18 mouse cellular contexts compared by ENCODE assay signal in genomic region chr2:166523156-166523890, GRCm38 (mm10).
DNase-seq lines count a peak whose midpoint lies in the region; ATAC-seq and TF ChIP-seq lines count a peak whose summit lies in the region.
"Had no signal": no experiment of that assay in that cellular context is flagged by ENCODE, and none has a peak within 500 bp of the region (broad histone marks: within the 10 kb centered on the region; RNA-seq: fewer than 3 reads in every experiment).

No protein-coding gene starts in this region.

- H3K27ac ChIP-seq in heart, adult 2 months: no peak overlapping the region
- H3K27ac ChIP-seq in hindbrain, embryonic 13.5 days: peak overlapping the region; percentile 66
- H3K27ac ChIP-seq in hindbrain, embryonic 12.5 days: no peak overlapping the region
- peak overlapping the region; percentile 59 for H3K27ac ChIP-seq in midbrain, postnatal 0 days (ENCODE audit: low read depth, low read length)
- H3K27ac ChIP-seq: forebrain, embryonic 13.5 days; limb, embryonic 13.5 days had no signal

- H3K79me2 ChIP-seq in heart, adult 2 months (replicated peaks; ENCODE audit: control insufficient read depth, insufficient read depth, low read length): no peaks in the 10 kb centered on the region

- H3K36me3 ChIP-seq in heart, adult 2 months (ENCODE audit: control insufficient read depth, insufficient read depth, low read length): no peaks in the 10 kb centered on the region
- H3K36me3 ChIP-seq in hindbrain, embryonic 13.5 days: no peaks in the 10 kb centered on the region
- no peaks in the 10 kb centered on the region for H3K36me3 ChIP-seq in hindbrain, embryonic 12.5 days
- no peaks in the 10 kb centered on the region for H3K36me3 ChIP-seq in midbrain, postnatal 0 days (ENCODE audit: insufficient read depth, low read length)
- H3K36me3 ChIP-seq: limb, embryonic 13.5 days had no signal

- intact Hi-C loops in heart, adult 2 months (cut with DNase I): no loop called here
- intact Hi-C loops in heart, postnatal 14 days (cut with DNase I): no loop called here

- no peak for TF ChIP-seq POLR2A in heart, adult 2 months (IDR thresholded peaks at IDR 0.05; ENCODE audit: insufficient read depth, low read depth, low read length)

- no peak overlapping the region for H3K4me3 ChIP-seq in heart, adult 2 months
- H3K4me3 ChIP-seq in hindbrain, embryonic 13.5 days: no peak overlapping the region
- no peak overlapping the region for H3K4me3 ChIP-seq in hindbrain, embryonic 12.5 days
- no peak overlapping the region for H3K4me3 ChIP-seq in midbrain, postnatal 0 days (ENCODE audit: low read depth, low read length)
- H3K4me3 ChIP-seq: forebrain, embryonic 13.5 days; limb, embryonic 13.5 days had no signal

- H3K9me3 ChIP-seq in hindbrain, embryonic 13.5 days: no peaks in the 10 kb centered on the region
- no peaks in the 10 kb centered on the region for H3K9me3 ChIP-seq in hindbrain, embryonic 12.5 days (replicated peaks)
- H3K9me3 ChIP-seq in midbrain, postnatal 0 days (ENCODE audit: low read length): no peaks in the 10 kb centered on the region
- H3K9me3 ChIP-seq: forebrain, embryonic 13.5 days; limb, embryonic 13.5 days had no signal

- no peak for TF ChIP-seq EP300 in heart, adult 2 months (IDR thresholded peaks at IDR 0.05; ENCODE audit: insufficient read depth, low read depth, low read length)

- no peak for DNase-seq in heart, adult 2 months
- no peak for DNase-seq in heart, postnatal 14 days
- DNase-seq in ZHBTc4 (ENCODE audit: low read depth, low spot score): peak; percentile 74
- no peak for DNase-seq in midbrain, postnatal 0 days (ENCODE audit: low spot score)
- DNase-seq in gastrocnemius, postnatal 10 days: no peak
- DNase-seq: adrenal gland, postnatal 25 days; cerebellum, postnatal 25 days; kidney, adult 2 months; kidney, postnatal 36 days; layer of hippocampus, postnatal 36 days; lung, adult 18-20 months; right cerebral cortex, postnatal 25 days; thymus, postnatal 14 days had no signal

- no peak for TF ChIP-seq CTCF in heart, adult 2 months (IDR thresholded peaks at IDR 0.05)
- TF ChIP-seq CTCF in midbrain, postnatal 0 days (IDR thresholded peaks at IDR 0.05): no peak

- ATAC-seq in hindbrain, embryonic 13.5 days (ENCODE audit: low FRiP score): no peak
- no peak for ATAC-seq in hindbrain, embryonic 12.5 days (ENCODE audit: low FRiP score)
- ATAC-seq in midbrain, postnatal 0 days (ENCODE audit: low FRiP score): no peak
- no peak for ATAC-seq in granulocyte monocyte progenitor cell, adult 5-6 weeks (replicated peaks; ENCODE audit: poor library complexity, severe bottlenecking)
- ATAC-seq: forebrain, embryonic 13.5 days had no signal

- WGBS in heart, adult 2 months: 85% methylated on average over 10 of the region's 10 CpGs
- WGBS in hindbrain, embryonic 13.5 days: 75% methylated on average over 10 of the region's 10 CpGs
- WGBS in hindbrain, embryonic 12.5 days: 72% methylated on average over 10 of the region's 10 CpGs
- WGBS in midbrain, postnatal 0 days: 71% methylated on average over 10 of the region's 10 CpGs

- H3K4me2 ChIP-seq in hindbrain, embryonic 13.5 days: no peak overlapping the region
- H3K4me2 ChIP-seq in hindbrain, embryonic 12.5 days (replicated peaks): no peak overlapping the region
- no peak overlapping the region for H3K4me2 ChIP-seq in midbrain, postnatal 0 days (ENCODE audit: low read depth, low read length, poor library complexity, severe bottlenecking)
- H3K4me2 ChIP-seq: limb, embryonic 13.5 days had no signal

- peak overlapping the region; percentile 39; the same call in 1 of the 2 replicates for H3K9ac ChIP-seq in heart, adult 2 months (ENCODE audit: low read depth, low read length)
- H3K9ac ChIP-seq in hindbrain, embryonic 13.5 days: no peak overlapping the region
- H3K9ac ChIP-seq in hindbrain, embryonic 12.5 days: no peak overlapping the region
- H3K9ac ChIP-seq in midbrain, postnatal 0 days (replicated peaks; ENCODE audit: low read length, poor library complexity, severe bottlenecking): no peak overlapping the region
- H3K9ac ChIP-seq: forebrain, embryonic 13.5 days; limb, embryonic 13.5 days had no signal

- no peaks in the 10 kb centered on the region for H3K27me3 ChIP-seq in heart, adult 2 months (ENCODE audit: control insufficient read depth, insufficient read depth, low read length)
- H3K27me3 ChIP-seq in hindbrain, embryonic 13.5 days: peaks cover 63% of the 10 kb centered on the region
- H3K27me3 ChIP-seq in hindbrain, embryonic 12.5 days: peaks cover 30% of the 10 kb centered on the region
- H3K27me3 ChIP-seq in midbrain, postnatal 0 days (ENCODE audit: insufficient read depth, low read length): no peaks in the 10 kb centered on the region
- H3K27me3 ChIP-seq: limb, embryonic 13.5 days had no signal

- peaks cover 7% of the 10 kb centered on the region for H3K4me1 ChIP-seq in heart, adult 2 months (ENCODE audit: control insufficient read depth, insufficient read depth, low read length)
- H3K4me1 ChIP-seq in hindbrain, embryonic 13.5 days (replicated peaks): peaks cover 29% of the 10 kb centered on the region
- peaks cover 16% of the 10 kb centered on the region; the same call in 1 of the 2 replicates for H3K4me1 ChIP-seq in hindbrain, embryonic 12.5 days
- peaks cover 6% of the 10 kb centered on the region; the same call in 1 of the 2 replicates for H3K4me1 ChIP-seq in midbrain, postnatal 0 days (ENCODE audit: insufficient read depth, low read length)

Comparison
In these comparisons a context has a peak if more than half of its experiments do, and no peak if none do; other contexts are left out.
1. H3K27ac ChIP-seq: peak in hindbrain, embryonic 13.5 days (single experiment) and midbrain, postnatal 0 days (single experiment); none in heart, adult 2 months (single experiment) and hindbrain, embryonic 12.5 days (single experiment).